Mouse (Mus musculus) midbrain, embryonic 13.5 days (tissue): Measurements from ENCODE around the gene Rsph3a. TPM values are rescaled to one million over a fixed set of nuclear protein-coding genes. Genes with fewer than 3 reads are reported as not detected.
"Not testable (repeated sequence)": the region's sequence is repeated elsewhere in the genome, so short reads cannot be mapped to it uniquely, and the experiment has no call there.

Experiments used
- ATAC-seq: fragments of 200-750 bp; cut with Nextera tagmentation; 2 replicates; pipeline ENCODE4 v1.8.0; 2017; ENCODE audit warnings: mild to moderate bottlenecking, moderate TSS enrichment, moderate library complexity
- H3K27ac ChIP-seq: fragments of 300-500 bp; sonication (generic); 2 replicates; pipeline ENCODE4 v1.5.1; 2015; ENCODE audit warnings: inconsistent platforms, mild to moderate bottlenecking, moderate library complexity
- H3K27me3 ChIP-seq: fragments of 300-500 bp; sonication (generic); 2 replicates; pipeline ENCODE4 v1.6.1; 2015; ENCODE audit warnings: mild to moderate bottlenecking, inconsistent platforms
- H3K36me3 ChIP-seq: fragments of 300-500 bp; sonication (generic); 2 replicates; pipeline ENCODE4 v1.6.1; 2015; ENCODE audit warnings: mild to moderate bottlenecking, inconsistent platforms
- H3K4me1 ChIP-seq: fragments of 300-500 bp; sonication (generic); replicated peaks from 2 replicates; pipeline ENCODE4 v1.6.1; 2015; ENCODE audit warnings: inconsistent platforms
- H3K4me2 ChIP-seq: fragments of 300-500 bp; sonication (generic); replicated peaks from 2 replicates; pipeline ENCODE4 v1.6.1; 2015; ENCODE audit warnings: moderate library complexity, mild to moderate bottlenecking, inconsistent platforms
- H3K4me3 ChIP-seq: fragments of 300-500 bp; sonication (generic); replicated peaks from 2 replicates; pipeline ENCODE4 v1.5.1; 2015; ENCODE audit warnings: mild to moderate bottlenecking, inconsistent platforms
- H3K9ac ChIP-seq: fragments of 300-500 bp; sonication (generic); replicated peaks from 2 replicates; pipeline ENCODE4 v1.6.1; 2015; ENCODE audit warnings: mild to moderate bottlenecking, inconsistent platforms
- H3K9me3 ChIP-seq: fragments of 300-500 bp; sonication (generic); 2 replicates; pipeline ENCODE4 v1.6.1; 2016; ENCODE audit warnings: mild to moderate bottlenecking, inconsistent platforms
- WGBS: fragments of 180-500 bp; shearing (Covaris S2); methylation state at CpG from one replicate; pipeline ENCODE4 v1.1.7; 2015; 5-methylcytosine and 5-hydroxymethylcytosine counted together
- polyA plus RNA-seq: library from polyadenylated mRNA; unstranded; fragments of >200 nt; fragmentation: Nextera tagmentation; extraction: Ambion mirVana; gene quantifications from 2 replicates; pipeline ENCODE4 v1.2.1, GENCODE M21; 2015

The Rsph3a gene
- polyA plus RNA-seq, 1 experiment from 2014 or later = 75.5 TPM

- Histone ChIP-seq H3K36me3 (no peaks in the 10 kb centered on the region), H3K27me3 (no peaks in the 10 kb centered on the region), H3K4me3 (no peak overlapping the region), H3K9ac (no peak overlapping the region), H3K27ac (no peak overlapping the region), H3K4me1 (peaks cover under 1% of the 10 kb centered on the region), H3K9me3 (no peaks in the 10 kb centered on the region), H3K4me2 (no peak overlapping the region)
- no peak for ATAC-seq
- 73% methylated on average over 8 of the region's 8 CpGs for WGBS
These were observed 5.8 kb upstream of the Rsph3a start for GRCm38 (mm10) chr17:7939640-7940039.

- not testable (repeated sequence) for H3K9me3 ChIP-seq, ATAC-seq, H3K27me3 ChIP-seq, H3K36me3 ChIP-seq
- Histone ChIP-seq H3K27ac (peak overlapping the region; percentile 90), H3K4me3 (peak overlapping the region; percentile 57), H3K9ac (peak overlapping the region; percentile 72), H3K4me2 (peak overlapping the region; percentile 58), H3K4me1 (peaks cover 10% of the 10 kb centered on the region)
- 0% methylated on average over 13 of the region's 27 CpGs for WGBS
These were observed 726 bp downstream of the Rsph3a start for GRCm38 (mm10) chr17:7946053-7946627.

- no CpG with 5 or more reads among the region's 4 CpGs for WGBS
These were observed 5.9 kb downstream of the Rsph3a start for GRCm38 (mm10) chr17:7951333-7951732.

GRCm38 (mm10) chr17:7957242-7957641 lies 11.8 kb downstream of the Rsph3a start:
- H3K4me2 ChIP-seq, H3K36me3 ChIP-seq, H3K9me3 ChIP-seq, H3K27me3 ChIP-seq, H3K27ac ChIP-seq, H3K4me3 ChIP-seq, H3K9ac ChIP-seq, H3K4me1 ChIP-seq, ATAC-seq: not testable (repeated sequence)
- WGBS = 95% methylated on average over 9 of the region's 9 CpGs

More at GRCm38 (mm10) chr17:7951333-7951732, 5.9 kb downstream of the Rsph3a start:
- H3K4me3 ChIP-seq, H3K27ac ChIP-seq, H3K9ac ChIP-seq, H3K4me2 ChIP-seq, H3K36me3 ChIP-seq, H3K4me1 ChIP-seq, H3K27me3 ChIP-seq, ATAC-seq, H3K9me3 ChIP-seq: not testable (repeated sequence)

GRCm38 (mm10) chr17:7963333-7963732 lies 17.9 kb downstream of the Rsph3a start:
- not testable (repeated sequence) for H3K4me1 ChIP-seq, H3K27me3 ChIP-seq, H3K9ac ChIP-seq, H3K4me3 ChIP-seq, H3K27ac ChIP-seq, H3K36me3 ChIP-seq, H3K4me2 ChIP-seq, H3K9me3 ChIP-seq, ATAC-seq
- 93% methylated on average over 4 of the region's 4 CpGs for WGBS

GRCm38 (mm10) chr17:7964398-7964797 lies 19.0 kb downstream of the Rsph3a start:
- ATAC-seq, H3K27ac ChIP-seq, H3K4me2 ChIP-seq, H3K27me3 ChIP-seq, H3K9ac ChIP-seq, H3K36me3 ChIP-seq, H3K4me3 ChIP-seq, H3K4me1 ChIP-seq, H3K9me3 ChIP-seq: not testable (repeated sequence)
- 94% methylated on average over 2 of the region's 2 CpGs for WGBS

GRCm38 (mm10) chr17:7968490-7968889 lies 23.1 kb downstream of the Rsph3a start:
- H3K9ac ChIP-seq, H3K36me3 ChIP-seq, ATAC-seq, H3K27ac ChIP-seq, H3K4me2 ChIP-seq, H3K27me3 ChIP-seq, H3K4me1 ChIP-seq, H3K4me3 ChIP-seq, H3K9me3 ChIP-seq: not testable (repeated sequence)
- WGBS = 85% methylated on average over 3 of the region's 5 CpGs

GRCm38 (mm10) chr17:7969782-7970181 lies 24.4 kb downstream of the Rsph3a start:
- not testable (repeated sequence) for H3K9ac ChIP-seq, H3K4me1 ChIP-seq, H3K4me2 ChIP-seq, H3K36me3 ChIP-seq, H3K27ac ChIP-seq, H3K9me3 ChIP-seq, ATAC-seq, H3K4me3 ChIP-seq, H3K27me3 ChIP-seq
- 70% methylated on average over 1 of the region's 6 CpGs for WGBS

GRCm38 (mm10) chr17:7983484-7983883 lies 38.1 kb downstream of the Rsph3a start:
- not testable (repeated sequence) for ATAC-seq

GRCm38 (mm10) chr17:7985597-7985996 lies 40.2 kb downstream of the Rsph3a start:
- H3K4me1 ChIP-seq, H3K9ac ChIP-seq, H3K9me3 ChIP-seq, H3K4me3 ChIP-seq, ATAC-seq, H3K36me3 ChIP-seq, H3K27me3 ChIP-seq, H3K4me2 ChIP-seq, H3K27ac ChIP-seq: not testable (repeated sequence)
- 76% methylated on average over 4 of the region's 4 CpGs for WGBS

More at GRCm38 (mm10) chr17:7983484-7983883, 38.1 kb downstream of the Rsph3a start:
- not testable (repeated sequence) for H3K4me2 ChIP-seq, H3K36me3 ChIP-seq, H3K4me1 ChIP-seq, H3K9me3 ChIP-seq, H3K27ac ChIP-seq, H3K4me3 ChIP-seq, H3K9ac ChIP-seq, H3K27me3 ChIP-seq
- WGBS = 72% methylated on average over 1 of the region's 2 CpGs

GRCm38 (mm10) chr17:7987038-7987437 lies 41.6 kb downstream of the Rsph3a start:
- H3K27me3 ChIP-seq, H3K36me3 ChIP-seq, H3K9me3 ChIP-seq, H3K9ac ChIP-seq, H3K4me2 ChIP-seq, H3K4me3 ChIP-seq, ATAC-seq, H3K27ac ChIP-seq, H3K4me1 ChIP-seq: not testable (repeated sequence)
- 78% methylated on average over 7 of the region's 7 CpGs for WGBS

- ATAC-seq, H3K4me3 ChIP-seq, H3K27ac ChIP-seq, H3K9me3 ChIP-seq, H3K4me2 ChIP-seq, H3K36me3 ChIP-seq, H3K4me1 ChIP-seq, H3K27me3 ChIP-seq, H3K9ac ChIP-seq: not testable (repeated sequence)
- 86% methylated on average over 10 of the region's 10 CpGs for WGBS
These were observed 57.8 kb downstream of the Rsph3a start for GRCm38 (mm10) chr17:8003248-8003647.

- H3K36me3 ChIP-seq, H3K9me3 ChIP-seq, H3K27ac ChIP-seq, H3K4me1 ChIP-seq, H3K9ac ChIP-seq, ATAC-seq, H3K4me2 ChIP-seq, H3K4me3 ChIP-seq, H3K27me3 ChIP-seq: not testable (repeated sequence)
- 82% methylated on average over 2 of the region's 6 CpGs for WGBS
These were observed 61.4 kb downstream of the Rsph3a start for GRCm38 (mm10) chr17:8006771-8007170.
